Mouse (Mus musculus) kidney, adult 2 months (tissue): ENCODE data around the gene Zdhhc11. TPM values are rescaled to one million over a fixed set of nuclear protein-coding genes. Genes with fewer than 3 reads are reported as not detected.
"Not testable (repeated sequence)": the region's sequence is repeated elsewhere in the genome, so short reads cannot be mapped to it uniquely, and the experiment has no call there.

Experiments used
- DNase-seq: peaks from one replicate; pipeline ENCODE4 v3.0.0; 2021
- H3K27ac ChIP-seq: fragments of 200-500 bp; 2 replicates; pipeline ENCODE4 v1.5.1; 2012; ENCODE audit warnings: low read depth, low read length, control low read depth, inconsistent platforms; ENCODE audit not compliant: insufficient read depth
- H3K27me3 ChIP-seq: fragments of 200-500 bp; replicated peaks from 2 replicates; pipeline ENCODE4 v1.6.1; 2012; ENCODE audit warnings: mild to moderate bottlenecking, moderate library complexity, low read length, inconsistent platforms; ENCODE audit not compliant: control insufficient read depth, insufficient read depth
- H3K36me3 ChIP-seq: fragments of 200-500 bp; 2 replicates; pipeline ENCODE4 v1.6.1; 2012; ENCODE audit warnings: mild to moderate bottlenecking, moderate library complexity, low read length, inconsistent platforms; ENCODE audit not compliant: control insufficient read depth, insufficient read depth
- H3K4me1 ChIP-seq: fragments of 200-500 bp; 2 replicates; pipeline ENCODE4 v1.6.1; 2011; ENCODE audit warnings: low read length; ENCODE audit not compliant: control insufficient read depth, insufficient read depth
- H3K4me3 ChIP-seq: fragments of 200-500 bp; 2 replicates; pipeline ENCODE4 v1.5.1; 2011; ENCODE audit warnings: mild to moderate bottlenecking, low read depth, low read length, control low read depth; ENCODE audit not compliant: insufficient read depth
- CTCF ChIP-seq: fragments of 200-500 bp; conservative IDR thresholded peaks from 2 replicates; pipeline ENCODE4 v1.5.1; 2011; ENCODE audit warnings: low read depth, mild to moderate bottlenecking, control low read depth, low read length, moderate library complexity, mixed read lengths; ENCODE audit not compliant: insufficient read depth, insufficient read length
- POLR2A ChIP-seq: fragments of 200-500 bp; IDR thresholded peaks from one replicate; pipeline ENCODE4 v1.6.1; 2011; ENCODE audit warnings: low read depth, low read length, control low read depth
- WGBS: fragments of 180-500 bp; shearing (Covaris S2); methylation state at CpG from one replicate; pipeline ENCODE4 v1.1.7; 2018; 5-methylcytosine and 5-hydroxymethylcytosine counted together
- polyA plus RNA-seq: library from polyadenylated mRNA; depleted of rRNA; stranded (reverse); fragments of >200 nt; gene quantifications from 2 replicates; pipeline ENCODE4 v1.2.3, GENCODE M21; 2012

Gene Zdhhc11
- polyA plus RNA-seq, 1 experiment: not detected

DNA sequence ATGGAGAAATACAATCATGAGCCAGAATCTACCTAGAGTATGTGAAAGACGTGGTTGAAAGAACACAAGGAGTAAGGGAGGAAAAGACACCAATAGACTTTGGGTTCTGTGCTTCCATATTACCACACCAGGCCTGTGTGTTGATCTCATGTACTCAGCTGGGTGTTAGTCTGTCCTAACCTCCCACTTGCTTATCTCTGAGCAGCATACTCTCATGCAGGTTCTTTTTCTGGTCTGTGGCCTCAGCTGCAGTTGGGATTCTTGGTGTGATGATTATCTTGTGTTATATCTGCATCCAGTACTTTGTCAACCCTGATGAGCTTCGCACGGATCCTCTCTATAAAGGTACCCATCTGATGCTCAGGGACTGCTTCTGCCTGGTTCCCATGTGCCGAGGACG is 13.3 kb downstream of the Zdhhc11 start:
- H3K27me3 ChIP-seq: no peaks in the 10 kb centered on the region
- WGBS: 88% methylated on average over 5 of the region's 5 CpGs
- no peaks in the 10 kb centered on the region for H3K36me3 ChIP-seq
- H3K27ac ChIP-seq: no peak overlapping the region
- no peaks in the 10 kb centered on the region for H3K4me1 ChIP-seq
- no peak for TF ChIP-seq CTCF
- no peak for TF ChIP-seq POLR2A
- DNase-seq: no peak
- H3K4me3 ChIP-seq: no peak overlapping the region

GRCm38 (mm10) chr13:73990325-73990724 is 26.7 kb downstream of the Zdhhc11 start:
- Histone ChIP-seq H3K4me3 (no peak overlapping the region), H3K4me1 (no peaks in the 10 kb centered on the region), H3K27ac (no peak overlapping the region), H3K36me3 (no peaks in the 10 kb centered on the region), H3K27me3 (no peaks in the 10 kb centered on the region)
- TF ChIP-seq POLR2A (no peak), CTCF (no peak)
- no peak for DNase-seq
- WGBS: 64% methylated on average over 5 of the region's 5 CpGs

DNA sequence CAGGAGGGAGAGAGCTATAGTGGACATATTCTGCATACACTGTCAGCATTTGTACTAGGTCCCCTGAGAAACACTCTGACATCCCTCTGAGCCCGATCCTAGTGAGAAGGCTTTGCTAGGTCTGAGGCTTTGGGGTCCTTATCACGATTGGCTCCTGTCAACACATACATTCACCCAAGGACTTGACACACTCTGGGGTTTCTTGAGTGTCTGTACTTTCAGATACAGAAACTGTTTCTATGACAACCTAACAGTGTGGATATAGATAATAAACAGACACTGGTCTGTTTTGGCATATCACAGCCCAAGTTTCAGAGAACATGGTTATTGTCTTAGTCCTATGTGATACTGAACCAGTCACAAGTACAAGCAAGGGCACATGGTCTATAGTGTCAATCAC is 27.1 kb downstream of the Zdhhc11 start:
- H3K4me1 ChIP-seq: no peaks in the 10 kb centered on the region
- DNase-seq: no peak
- H3K27me3 ChIP-seq: no peaks in the 10 kb centered on the region
- TF ChIP-seq CTCF: no peak
- TF ChIP-seq POLR2A: no peak
- WGBS: 86% methylated on average over 2 of the region's 2 CpGs
- H3K4me3 ChIP-seq: no peak overlapping the region
- H3K27ac ChIP-seq: no peak overlapping the region
- H3K36me3 ChIP-seq: no peaks in the 10 kb centered on the region

DNA sequence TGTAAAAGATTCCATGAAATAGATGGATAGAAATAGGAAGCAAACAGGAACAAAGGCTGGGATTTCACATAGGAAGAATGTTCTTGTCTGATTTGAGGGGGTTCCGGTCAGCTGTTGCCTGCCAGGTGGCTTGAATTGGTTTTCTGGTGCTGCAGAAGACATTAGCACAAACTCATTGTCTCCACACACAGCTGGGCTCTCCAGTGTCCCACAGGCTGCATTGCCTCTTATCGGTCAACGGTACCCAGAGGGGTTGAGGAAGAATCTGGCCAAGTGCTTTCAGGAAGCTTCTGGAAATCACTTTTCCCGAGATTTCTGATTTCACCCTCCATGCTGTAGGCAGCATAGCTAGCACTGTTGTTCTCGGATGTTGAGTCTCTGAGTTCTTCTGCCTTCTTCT is 27.6 kb downstream of the Zdhhc11 start:
- no peaks in the 10 kb centered on the region for H3K4me1 ChIP-seq
- H3K4me3 ChIP-seq: no peak overlapping the region
- H3K27me3 ChIP-seq: no peaks in the 10 kb centered on the region
- H3K27ac ChIP-seq: no peak overlapping the region
- DNase-seq: no peak
- no peak for TF ChIP-seq POLR2A
- no peak for TF ChIP-seq CTCF
- WGBS: 84% methylated on average over 5 of the region's 5 CpGs
- H3K36me3 ChIP-seq: no peaks in the 10 kb centered on the region

- no peak for DNase-seq
- H3K36me3 ChIP-seq: no peaks in the 10 kb centered on the region
- WGBS: 75% methylated on average over 4 of the region's 4 CpGs
- no peak overlapping the region for H3K4me3 ChIP-seq
- TF ChIP-seq POLR2A (no peak), CTCF (no peak)
- H3K27ac ChIP-seq: no peak overlapping the region
- H3K4me1 ChIP-seq: no peaks in the 10 kb centered on the region
- no peaks in the 10 kb centered on the region for H3K27me3 ChIP-seq
Observed at GRCm38 (mm10) chr13:73996456-73996855, 32.8 kb downstream of the Zdhhc11 start.

GRCm38 (mm10) chr13:74000519-74000918 is 36.9 kb downstream of the Zdhhc11 start:
- Histone ChIP-seq H3K36me3 (no peaks in the 10 kb centered on the region), H3K27ac (no peak overlapping the region), H3K4me3 (no peak overlapping the region), H3K27me3 (no peaks in the 10 kb centered on the region), H3K4me1 (no peaks in the 10 kb centered on the region)
- no peak for DNase-seq
- TF ChIP-seq POLR2A (no peak), CTCF (no peak)

DNA sequence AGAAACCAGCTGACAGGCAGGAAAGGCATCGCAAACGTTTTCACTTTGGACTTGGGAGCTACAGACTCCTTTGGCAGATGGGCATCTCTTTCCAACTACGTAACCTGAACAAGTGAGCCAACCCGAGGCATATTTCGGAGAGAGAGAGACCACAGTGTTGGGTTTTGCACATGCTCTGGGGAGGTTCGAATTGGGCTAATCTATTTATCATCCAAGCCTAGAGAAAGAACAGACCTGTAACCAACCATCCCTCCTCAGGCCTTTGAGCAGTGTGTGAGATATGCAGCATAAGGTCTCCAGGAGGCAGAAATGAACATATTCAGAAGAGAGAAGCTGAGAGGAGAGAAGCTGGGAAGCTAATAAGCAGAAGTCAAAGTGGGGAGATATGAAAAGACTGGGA is 37.3 kb downstream of the Zdhhc11 start:
- 82% methylated on average over 6 of the region's 6 CpGs for WGBS
- TF ChIP-seq CTCF: no peak
- no peak for TF ChIP-seq POLR2A

DNA sequence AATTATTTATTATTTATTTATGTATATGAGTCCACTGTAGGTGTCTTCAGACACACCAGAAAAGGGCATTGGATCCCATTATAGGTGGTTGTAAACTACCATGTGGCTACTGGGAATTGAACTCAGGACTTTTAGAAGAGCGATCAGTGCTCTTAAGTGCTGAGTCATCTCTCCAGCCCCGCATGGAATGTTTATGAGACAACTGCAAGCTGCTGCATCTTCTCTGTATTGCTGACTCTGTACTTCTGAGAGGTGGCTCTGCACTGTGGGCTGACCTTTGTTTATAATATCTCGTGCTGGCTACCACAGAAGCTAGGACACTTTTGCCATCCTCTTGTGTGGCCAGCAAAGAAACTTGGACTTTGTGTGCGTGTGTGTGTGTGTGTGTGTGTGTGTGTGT is 37.8 kb downstream of the Zdhhc11 start:
- Histone ChIP-seq H3K27ac (no peak overlapping the region), H3K27me3 (no peaks in the 10 kb centered on the region), H3K36me3 (no peaks in the 10 kb centered on the region), H3K4me3 (no peak overlapping the region), H3K4me1 (no peaks in the 10 kb centered on the region)
- DNase-seq: no peak
- TF ChIP-seq POLR2A (no peak), CTCF (no peak)
- WGBS: 55% methylated on average over 4 of the region's 4 CpGs

More for the DNA sequence above, 37.3 kb downstream of the Zdhhc11 start:
- Histone ChIP-seq H3K4me1 (no peaks in the 10 kb centered on the region), H3K36me3 (no peaks in the 10 kb centered on the region), H3K27ac (no peak overlapping the region), H3K27me3 (no peaks in the 10 kb centered on the region), H3K4me3 (no peak overlapping the region)
- no peak for DNase-seq

DNA sequence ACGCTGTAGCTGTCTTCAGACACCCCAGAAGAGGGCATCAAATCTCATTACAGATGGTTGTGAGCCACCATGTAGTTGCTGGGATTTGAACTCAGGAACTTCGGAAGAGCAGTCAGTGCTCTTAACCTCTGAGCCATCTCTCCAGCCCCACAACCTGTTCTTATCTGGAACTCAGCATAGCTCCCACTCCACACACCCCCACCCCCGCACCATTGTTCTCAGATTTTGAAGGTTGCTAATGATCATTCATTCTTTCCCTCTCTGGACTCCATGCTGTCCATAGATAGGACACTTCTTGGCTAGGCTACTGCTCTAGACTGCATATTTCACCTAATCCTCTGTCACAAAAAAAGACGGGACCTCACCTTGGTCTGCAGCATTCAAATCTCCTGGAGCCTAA is 43.2 kb downstream of the Zdhhc11 start:
- not testable (repeated sequence) for H3K27ac ChIP-seq, H3K27me3 ChIP-seq, H3K4me1 ChIP-seq, H3K36me3 ChIP-seq, H3K4me3 ChIP-seq, DNase-seq
- WGBS: 95% methylated on average over 4 of the region's 4 CpGs

GRCm38 (mm10) chr13:74008216-74008615 is 44.6 kb downstream of the Zdhhc11 start:
- not testable (repeated sequence) for H3K27me3 ChIP-seq, DNase-seq, H3K4me3 ChIP-seq, H3K4me1 ChIP-seq, H3K27ac ChIP-seq, H3K36me3 ChIP-seq
- WGBS: 75% methylated on average over 2 of the region's 2 CpGs
